Mouse (Mus musculus): Measurements from ENCODE around the gene Ccdc13. TPM values are rescaled to one million over a fixed set of nuclear protein-coding genes. Genes with fewer than 3 reads are reported as not detected.

Ccdc13 gene
- polyA plus RNA-seq, 1 experiment from 2014 or later, result 1.1 TPM

- H3K4me3 ChIP-seq (replicated peaks), result no peak overlapping the region
- H3K9me3 ChIP-seq, result no peaks in the 10 kb centered on the region
- no peaks in the 10 kb centered on the region for H3K27me3 ChIP-seq (replicated peaks)
- peaks cover 19% of the 10 kb centered on the region for H3K36me3 ChIP-seq
- H3K27ac ChIP-seq, result no peak overlapping the region
- 88% methylated on average over 25 of the region's 25 CpGs for WGBS
- H3K4me1 ChIP-seq (replicated peaks), result peaks cover 31% of the 10 kb centered on the region
- no peak overlapping the region for H3K9ac ChIP-seq
- ATAC-seq, result no peak
- no peak overlapping the region for H3K4me2 ChIP-seq (replicated peaks)
Measured at GRCm38 (mm10) chr9:121762761-121763160, 76.5 kb downstream of the Ccdc13 start.

- H3K4me1 ChIP-seq (replicated peaks), result peaks cover 32% of the 10 kb centered on the region
Measured at GRCm38 (mm10) chr9:121762248-121762647, 77.0 kb downstream of the Ccdc13 start.

GRCm38 (mm10) chr9:121761787-121762186, 77.5 kb downstream of the Ccdc13 start:
- no peak overlapping the region for H3K4me3 ChIP-seq (replicated peaks)
- WGBS, result 70% methylated on average over 8 of the region's 8 CpGs
- no peaks in the 10 kb centered on the region for H3K9me3 ChIP-seq
- ATAC-seq, result no peak
- H3K36me3 ChIP-seq, result peaks cover 16% of the 10 kb centered on the region
- no peak overlapping the region for H3K27ac ChIP-seq
- H3K27me3 ChIP-seq (replicated peaks), result no peaks in the 10 kb centered on the region
- H3K4me2 ChIP-seq (replicated peaks), result peak overlapping the region; percentile 96; the same call in 1 of the 2 replicates
- no peak overlapping the region for H3K9ac ChIP-seq
- H3K4me1 ChIP-seq (replicated peaks), result peaks cover 32% of the 10 kb centered on the region

More at GRCm38 (mm10) chr9:121762248-121762647, 77.0 kb downstream of the Ccdc13 start:
- Histone ChIP-seq H3K9me3 (no peaks in the 10 kb centered on the region), H3K27ac (no peak overlapping the region), H3K4me2 (replicated peaks) (no peak overlapping the region), H3K4me3 (replicated peaks) (no peak overlapping the region), H3K27me3 (replicated peaks) (no peaks in the 10 kb centered on the region), H3K9ac (no peak overlapping the region), H3K36me3 (peaks cover 16% of the 10 kb centered on the region)
- ATAC-seq, result no peak
- 90% methylated on average over 10 of the region's 10 CpGs for WGBS

- H3K27ac ChIP-seq, result 0 out of 2 replicates have a peak overlapping the region, but pooled peaks have one; percentile 93
- H3K4me2 ChIP-seq (replicated peaks), result peak overlapping the region; percentile 96
- no peaks in the 10 kb centered on the region for H3K9me3 ChIP-seq
- peaks cover 32% of the 10 kb centered on the region for H3K4me1 ChIP-seq (replicated peaks)
- H3K9ac ChIP-seq, result peak overlapping the region; percentile 84; the same call in 1 of the 2 replicates
- H3K27me3 ChIP-seq (replicated peaks), result no peaks in the 10 kb centered on the region
- no peak for ATAC-seq
- 68% methylated on average over 10 of the region's 10 CpGs for WGBS
- H3K4me3 ChIP-seq (replicated peaks), result peak overlapping the region; percentile 90
- peaks cover 14% of the 10 kb centered on the region for H3K36me3 ChIP-seq
Measured at GRCm38 (mm10) chr9:121761091-121761665, 78.1 kb downstream of the Ccdc13 start.

- 2% methylated on average over 43 of the region's 43 CpGs for WGBS
- Histone ChIP-seq H3K4me3 (replicated peaks) (peak overlapping the region; percentile 90), H3K9ac (peak overlapping the region; percentile 84), H3K36me3 (peaks cover 18% of the 10 kb centered on the region), H3K27me3 (replicated peaks) (no peaks in the 10 kb centered on the region), H3K4me1 (replicated peaks) (peaks cover 32% of the 10 kb centered on the region), H3K27ac (peak overlapping the region; percentile 93), H3K9me3 (no peaks in the 10 kb centered on the region), H3K4me2 (replicated peaks) (peak overlapping the region; percentile 96)
- ATAC-seq, result peak; percentile 77
Measured at GRCm38 (mm10) chr9:121760271-121761090, 78.8 kb downstream of the Ccdc13 start.

- Histone ChIP-seq H3K9me3 (no peaks in the 10 kb centered on the region), H3K4me3 (replicated peaks) (peak within 1 kb of the TSS; percentile 90), H3K9ac (peak within 1 kb of the TSS; percentile 84), H3K36me3 (peaks cover 23% of the 10 kb centered on the region), H3K4me1 (replicated peaks) (peaks cover 32% of the 10 kb centered on the region), H3K27me3 (replicated peaks) (no peaks in the 10 kb centered on the region), H3K4me2 (replicated peaks) (peak within 1 kb of the TSS; percentile 96), H3K27ac (peak within 1 kb of the TSS; percentile 93)
- under 1% methylated on average over 97 of the region's 97 CpGs for WGBS
- ATAC-seq, result peak; percentile 88
Measured at GRCm38 (mm10) chr9:121759091-121760081, 79.9 kb downstream of the Ccdc13 start, which contains the start of gene Zfp651. Gene Zfp651 (plus strand): TSS chr9:121759330.

- WGBS, result 52% methylated on average over 10 of the region's 10 CpGs
- Histone ChIP-seq H3K4me2 (replicated peaks) (peak overlapping the region; percentile 96), H3K4me3 (replicated peaks) (peak overlapping the region; percentile 90), H3K9me3 (no peaks in the 10 kb centered on the region), H3K9ac (peak overlapping the region; percentile 84; the same call in 1 of the 2 replicates), H3K36me3 (peaks cover 27% of the 10 kb centered on the region), H3K4me1 (replicated peaks) (peaks cover 32% of the 10 kb centered on the region), H3K27me3 (replicated peaks) (no peaks in the 10 kb centered on the region), H3K27ac (0 out of 2 replicates have a peak overlapping the region, but pooled peaks have one; percentile 93)
- no peak for ATAC-seq
Measured at GRCm38 (mm10) chr9:121757835-121758814, 81.1 kb downstream of the Ccdc13 start.

- 0 out of 2 replicates have a peak overlapping the region, but pooled peaks have one; percentile 96 for H3K4me2 ChIP-seq (replicated peaks)
- peaks cover 28% of the 10 kb centered on the region for H3K36me3 ChIP-seq
- H3K27me3 ChIP-seq (replicated peaks), result no peaks in the 10 kb centered on the region
- no peak overlapping the region for H3K9ac ChIP-seq
- no peak overlapping the region for H3K27ac ChIP-seq
- H3K4me3 ChIP-seq (replicated peaks), result no peak overlapping the region
- 61% methylated on average over 3 of the region's 3 CpGs for WGBS
- no peak for ATAC-seq
- H3K9me3 ChIP-seq, result no peaks in the 10 kb centered on the region
- peaks cover 32% of the 10 kb centered on the region for H3K4me1 ChIP-seq (replicated peaks)
Measured at GRCm38 (mm10) chr9:121757432-121757831, 81.8 kb downstream of the Ccdc13 start.

GRCm38 (mm10) chr9:121756785-121757184, 82.5 kb downstream of the Ccdc13 start:
- WGBS, result 88% methylated on average over 3 of the region's 3 CpGs
- H3K4me3 ChIP-seq (replicated peaks), result no peak overlapping the region
- H3K9ac ChIP-seq, result no peak overlapping the region
- H3K27ac ChIP-seq, result no peak overlapping the region
- peaks cover 31% of the 10 kb centered on the region for H3K36me3 ChIP-seq
- no peaks in the 10 kb centered on the region for H3K27me3 ChIP-seq (replicated peaks)
- no peak for ATAC-seq
- no peaks in the 10 kb centered on the region for H3K9me3 ChIP-seq
- H3K4me1 ChIP-seq (replicated peaks), result peaks cover 28% of the 10 kb centered on the region
- H3K4me2 ChIP-seq (replicated peaks), result no peak overlapping the region

- peaks cover 13% of the 10 kb centered on the region for H3K4me1 ChIP-seq (replicated peaks)
- no peaks in the 10 kb centered on the region for H3K27me3 ChIP-seq (replicated peaks)
- no peak overlapping the region for H3K4me2 ChIP-seq (replicated peaks)
- H3K4me3 ChIP-seq (replicated peaks), result no peak overlapping the region
- no peak for ATAC-seq
- no peaks in the 10 kb centered on the region for H3K9me3 ChIP-seq
- no peak overlapping the region for H3K9ac ChIP-seq
- H3K27ac ChIP-seq, result no peak overlapping the region
- H3K36me3 ChIP-seq, result peaks cover 53% of the 10 kb centered on the region
- WGBS, result 83% methylated on average over 3 of the region's 3 CpGs
Measured at GRCm38 (mm10) chr9:121754624-121755023, 84.6 kb downstream of the Ccdc13 start.

- Histone ChIP-seq H3K27ac (no peak overlapping the region), H3K4me3 (replicated peaks) (no peak overlapping the region), H3K36me3 (peaks cover 65% of the 10 kb centered on the region), H3K9ac (no peak overlapping the region), H3K9me3 (no peaks in the 10 kb centered on the region), H3K4me1 (replicated peaks) (peaks cover under 1% of the 10 kb centered on the region), H3K4me2 (replicated peaks) (no peak overlapping the region), H3K27me3 (replicated peaks) (no peaks in the 10 kb centered on the region)
- no peak for ATAC-seq
- WGBS, result 96% methylated on average over 9 of the region's 9 CpGs
Measured at GRCm38 (mm10) chr9:121752774-121753173, 86.5 kb downstream of the Ccdc13 start.

Data from intestine, embryonic 15.5 days (tissue).